Mouse (Mus musculus) hindbrain, embryonic 12.5 days (tissue): ENCODE results near the gene Pcbp1. TPM values are rescaled to one million over a fixed set of nuclear protein-coding genes. Genes with fewer than 3 reads are reported as not detected.

Experiments
- microRNA-seq: library from miRNA; unstranded; fragments of <30 nt; microRNA quantifications from one replicate; pipeline ENCODE4, GENCODE M21; 2017
- polyA plus RNA-seq: library from polyadenylated mRNA; unstranded; fragments of >200 nt; fragmentation: Nextera tagmentation; extraction: Ambion mirVana; gene quantifications from 2 replicates; pipeline ENCODE4 v1.2.1, GENCODE M21; 2016

The Pcbp1 gene
- polyA plus RNA-seq, 1 experiment from 2014 or later, result 557 TPM

Small RNA genes within 50 kb of the gene (microRNA-seq; reads per million reads assigned to microRNA genes)
- not detected for gene Gm22184

Other genes with a start within 250 kb of the Pcbp1 start
- gene Fam136a, start 160.7 kb downstream of the Pcbp1 start, polyA plus RNA-seq, result 107 and 116 TPM in 2 replicates
- gene Snrpg, start 155.0 kb downstream of the Pcbp1 start, polyA plus RNA-seq, result 394 and 521 TPM in 2 replicates
- 123 and 125 TPM in 2 replicates for gene Pcyox1, start 129.2 kb downstream of the Pcbp1 start, polyA plus RNA-seq
- 349 and 355 TPM in 2 replicates for gene Tia1, start 122.1 kb downstream of the Pcbp1 start, polyA plus RNA-seq
- gene Gm44790, start 99.7 kb downstream of the Pcbp1 start, polyA plus RNA-seq, result not detected in 2 replicates
- 28.1 and 29.7 TPM in 2 replicates for gene C87436, start 87.9 kb downstream of the Pcbp1 start, polyA plus RNA-seq
- gene Asprv1, start 101.8 kb upstream of the Pcbp1 start, polyA plus RNA-seq, result 0.39 and 0.67 TPM in 2 replicates
- gene Mxd1, start 142.8 kb upstream of the Pcbp1 start, polyA plus RNA-seq, result 30.1 and 30.4 TPM in 2 replicates
- 115 and 125 TPM in 2 replicates for gene Snrnp27, start 158.2 kb upstream of the Pcbp1 start, polyA plus RNA-seq
- gene Gmcl1, start 207.1 kb upstream of the Pcbp1 start, polyA plus RNA-seq, result 63.9 and 64.4 TPM in 2 replicates